ENCODE assay signal across 8 mouse cellular contexts in genomic region chr3:158035866-158036265, GRCm38 (mm10). TPM values are rescaled to one million over a fixed set of nuclear protein-coding genes. Genes with fewer than 3 reads are reported as not detected.
DNase-seq lines count a peak whose midpoint lies in the region; ATAC-seq and TF ChIP-seq lines count a peak whose summit lies in the region.

No protein-coding gene starts in this region.

- no peak for ATAC-seq in kidney, postnatal 0 days (replicated peaks; ENCODE audit: low FRiP score, low read depth)
- ATAC-seq in neural tube, embryonic 12.5 days (ENCODE audit: low FRiP score, low read depth), result no peak

- no peak for TF ChIP-seq POLR2A in cerebellum, adult 2 months (IDR thresholded peaks at IDR 0.05; ENCODE audit: borderline replicate concordance, insufficient read depth, low read length)
- no peak for TF ChIP-seq POLR2A in spleen, adult 2 months (IDR thresholded peaks at IDR 0.05; ENCODE audit: low read depth, low read length)

- peak in 1 of 2 experiments; percentile 31 for DNase-seq in cerebellum, adult 2 months
- no peak for DNase-seq in cerebellum, adult 8-10 months
- DNase-seq in spleen, adult 2 months (ENCODE audit: low read depth in 1 of 2, low spot score in 2 of 2), result no peak
- no peak for DNase-seq in spleen, postnatal 10 days (ENCODE audit: low spot score in 2 of 2)
- DNase-seq in kidney, postnatal 0 days (ENCODE audit: low spot score), result peak; percentile 21
- DNase-seq in spleen, adult 12 weeks (ENCODE audit: low spot score), result no peak
- DNase-seq in adrenal gland, adult 8-10 months, result no peak

- H3K27ac ChIP-seq in cerebellum, adult 2 months (ENCODE audit: insufficient read depth, low read length), result peak overlapping the region; percentile 87; the same call in 1 of the 2 replicates
- peak overlapping the region; percentile 96 for H3K27ac ChIP-seq in spleen, adult 2 months (ENCODE audit: insufficient read depth, low read length)
- H3K27ac ChIP-seq in kidney, postnatal 0 days, result peak overlapping the region; percentile 87
- H3K27ac ChIP-seq in neural tube, embryonic 12.5 days, result no peak overlapping the region

- no peaks in the 10 kb centered on the region for H3K36me3 ChIP-seq in spleen, adult 2 months (ENCODE audit: control insufficient read depth, insufficient read depth, low read length)
- no peaks in the 10 kb centered on the region for H3K36me3 ChIP-seq in kidney, postnatal 0 days (ENCODE audit: insufficient read depth, low read length)
- H3K36me3 ChIP-seq in neural tube, embryonic 12.5 days, result no peaks in the 10 kb centered on the region

- peak overlapping the region; percentile 83 for H3K9ac ChIP-seq in kidney, postnatal 0 days (ENCODE audit: low read depth, low read length)
- H3K9ac ChIP-seq in neural tube, embryonic 12.5 days, result peak overlapping the region; percentile 80

- H3K4me1 ChIP-seq in cerebellum, adult 2 months (ENCODE audit: control insufficient read depth, insufficient read depth, low read length), result no peaks in the 10 kb centered on the region; the same call in 1 of the 2 replicates
- H3K4me1 ChIP-seq in spleen, adult 2 months (ENCODE audit: control insufficient read depth, insufficient read depth, insufficient read length), result peaks cover 2% of the 10 kb centered on the region
- 0 out of 2 replicates have a peak, but pooled peaks cover 5% of the 10 kb centered on the region for H3K4me1 ChIP-seq in kidney, postnatal 0 days (replicated peaks; ENCODE audit: insufficient read depth, low read length)
- peaks cover 20% of the 10 kb centered on the region for H3K4me1 ChIP-seq in neural tube, embryonic 12.5 days

- no peaks in the 10 kb centered on the region for H3K9me3 ChIP-seq in kidney, postnatal 0 days (replicated peaks; ENCODE audit: low read length)
- H3K9me3 ChIP-seq in neural tube, embryonic 12.5 days, result no peaks in the 10 kb centered on the region

- H3K4me3 ChIP-seq in cerebellum, adult 2 months (replicated peaks; ENCODE audit: insufficient read depth, low read depth, low read length), result peak overlapping the region; percentile 94
- peak overlapping the region; percentile 95 for H3K4me3 ChIP-seq in spleen, adult 2 months (ENCODE audit: extremely low read depth, insufficient read depth, insufficient read length)
- H3K4me3 ChIP-seq in kidney, postnatal 0 days (replicated peaks; ENCODE audit: low read depth, low read length), result peak overlapping the region; percentile 80
- peak overlapping the region; percentile 78 for H3K4me3 ChIP-seq in neural tube, embryonic 12.5 days

- no peak for TF ChIP-seq CTCF in cerebellum, adult 2 months (IDR thresholded peaks at IDR 0.05; ENCODE audit: borderline replicate concordance, insufficient read depth, low read depth, low read length)
- TF ChIP-seq CTCF in spleen, adult 2 months (IDR thresholded peaks at IDR 0.05; ENCODE audit: extremely low read depth, insufficient read depth, insufficient read length, insufficient replicate concordance), result no peak
- TF ChIP-seq CTCF in kidney, postnatal 0 days (IDR thresholded peaks at IDR 0.05; ENCODE audit: low read depth), result no peak

- no peaks in the 10 kb centered on the region for H3K27me3 ChIP-seq in cerebellum, adult 2 months (ENCODE audit: control insufficient read depth, insufficient read depth, low read length)
- no peaks in the 10 kb centered on the region for H3K27me3 ChIP-seq in spleen, adult 2 months (ENCODE audit: control insufficient read depth, insufficient read depth, low read length)
- H3K27me3 ChIP-seq in kidney, postnatal 0 days (ENCODE audit: insufficient read depth, low read length), result no peaks in the 10 kb centered on the region
- no peaks in the 10 kb centered on the region for H3K27me3 ChIP-seq in neural tube, embryonic 12.5 days (replicated peaks)

- H3K4me2 ChIP-seq in kidney, postnatal 0 days (ENCODE audit: low read length), result peak overlapping the region; percentile 64
- H3K4me2 ChIP-seq in neural tube, embryonic 12.5 days (replicated peaks), result peak overlapping the region; percentile 69

- WGBS in cerebellum, adult 2 months, result 3% methylated on average over 11 of the region's 11 CpGs
- WGBS in spleen, adult 2 months, result 2% methylated on average over 11 of the region's 11 CpGs
- WGBS in kidney, postnatal 0 days, result under 1% methylated on average over 11 of the region's 11 CpGs
- 2% methylated on average over 11 of the region's 11 CpGs for WGBS in neural tube, embryonic 12.5 days

RNA-seq across cellular contexts. Expression of gene Srsf11, which starts 0.6 kb away (rescaled TPM):
- polyA plus RNA-seq in cerebellum, adult 2 months (2012; rRNA removed), result 419 and 433 TPM in 2 replicates
- polyA plus RNA-seq in spleen, adult 2 months (2012; rRNA removed), result 207 and 279 TPM in 2 replicates
- polyA plus RNA-seq in kidney, postnatal 0 days (2015; fragmentation: Nextera tagmentation; extraction: Ambion mirVana), result 238 and 277 TPM in 2 replicates
- 333 and 350 TPM in 2 replicates for polyA plus RNA-seq in neural tube, embryonic 12.5 days (2016; fragmentation: Nextera tagmentation; extraction: Ambion mirVana)
- 100 to 1,000 TPM; 105 to 280 (median 186) TPM for total RNA-seq in adrenal gland, adult 8-10 months (2022)

RNA-seq across cellular contexts. Expression of gene Lrrc40, which starts 0.6 kb away (rescaled TPM):
- 23.3 and 25.3 TPM in 2 replicates for polyA plus RNA-seq in cerebellum, adult 2 months (2012; rRNA removed)
- polyA plus RNA-seq in spleen, adult 2 months (2012; rRNA removed), result 2.7 and 3.4 TPM in 2 replicates
- polyA plus RNA-seq in kidney, postnatal 0 days (2015; fragmentation: Nextera tagmentation; extraction: Ambion mirVana), result 42.5 and 42.6 TPM in 2 replicates
- polyA plus RNA-seq in neural tube, embryonic 12.5 days (2016; fragmentation: Nextera tagmentation; extraction: Ambion mirVana), result 56.7 and 58.5 TPM in 2 replicates
- total RNA-seq in adrenal gland, adult 8-10 months (2022), result 10 to 100 TPM; 33.5 to 47.2 (median 41.3) TPM
